Mouse (Mus musculus) forebrain, embryonic 14.5 days (tissue): ENCODE data around the gene Amotl2. TPM values are rescaled to one million over a fixed set of nuclear protein-coding genes. Genes with fewer than 3 reads are reported as not detected.

Experiments
- ATAC-seq: fragments of 200-750 bp; cut with Nextera tagmentation; 2 replicates; pipeline ENCODE4 v1.8.0; 2017; ENCODE audit warnings: mild to moderate bottlenecking, moderate library complexity
- DNase-seq: peaks from one replicate; pipeline ENCODE4 v3.0.0-alpha.2; 2015; ENCODE audit warnings: low spot score
- H3K27ac ChIP-seq: fragments of 300-500 bp; sonication (generic); 2 replicates; pipeline ENCODE4 v1.5.1; 2014; ENCODE audit warnings: low read depth, mild to moderate bottlenecking, control low read depth, low read length, moderate library complexity
- H3K27me3 ChIP-seq: fragments of 300-500 bp; sonication (generic); replicated peaks from 2 replicates; pipeline ENCODE4 v1.6.1; 2014; ENCODE audit warnings: low read length, control low read depth, mixed read lengths; ENCODE audit not compliant: control insufficient read depth, insufficient read depth
- H3K36me3 ChIP-seq: fragments of 300-500 bp; sonication (generic); 2 replicates; pipeline ENCODE4 v1.6.1; 2014; ENCODE audit warnings: low read length, control low read depth; ENCODE audit not compliant: control insufficient read depth, insufficient read depth
- H3K4me1 ChIP-seq: fragments of 300-500 bp; sonication (generic); 2 replicates; pipeline ENCODE4 v1.6.1; 2014; ENCODE audit warnings: antibody characterized with exemption, low read length, control low read depth; ENCODE audit not compliant: control insufficient read depth, insufficient read depth
- H3K4me2 ChIP-seq: fragments of 300-500 bp; sonication (generic); 2 replicates; pipeline ENCODE4 v1.6.1; 2014; ENCODE audit warnings: mild to moderate bottlenecking, control low read depth, low read length
- H3K4me3 ChIP-seq: fragments of 300-500 bp; sonication (generic); 2 replicates; pipeline ENCODE4 v1.5.1; 2014; ENCODE audit warnings: low read depth, low read length, control low read depth
- H3K9ac ChIP-seq: fragments of 300-500 bp; sonication (generic); 2 replicates; pipeline ENCODE4 v1.6.1; 2014; ENCODE audit warnings: mild to moderate bottlenecking, low read length, control low read depth, moderate library complexity
- H3K9me3 ChIP-seq: fragments of 300-500 bp; sonication (generic); replicated peaks from 2 replicates; pipeline ENCODE4 v1.6.1; 2016; ENCODE audit warnings: low read length, control low read depth, mixed read lengths; ENCODE audit not compliant: control insufficient read depth
- WGBS: fragments of 180-500 bp; shearing (Covaris S2); extraction: QIAGEN DNeasy Blood & Tissue Kit; methylation state at CpG from one replicate; pipeline ENCODE4 v1.1.7; 2014; 5-methylcytosine and 5-hydroxymethylcytosine counted together
- polyA plus RNA-seq: library from polyadenylated mRNA; unstranded; fragments of >200 nt; fragmentation: Nextera tagmentation; extraction: Ambion mirVana; gene quantifications from 2 replicates; pipeline ENCODE4 v1.2.1, GENCODE M21; 2014

The Amotl2 gene
- polyA plus RNA-seq, 1 experiment from 2014 or later, result 30.4 TPM

DNA sequence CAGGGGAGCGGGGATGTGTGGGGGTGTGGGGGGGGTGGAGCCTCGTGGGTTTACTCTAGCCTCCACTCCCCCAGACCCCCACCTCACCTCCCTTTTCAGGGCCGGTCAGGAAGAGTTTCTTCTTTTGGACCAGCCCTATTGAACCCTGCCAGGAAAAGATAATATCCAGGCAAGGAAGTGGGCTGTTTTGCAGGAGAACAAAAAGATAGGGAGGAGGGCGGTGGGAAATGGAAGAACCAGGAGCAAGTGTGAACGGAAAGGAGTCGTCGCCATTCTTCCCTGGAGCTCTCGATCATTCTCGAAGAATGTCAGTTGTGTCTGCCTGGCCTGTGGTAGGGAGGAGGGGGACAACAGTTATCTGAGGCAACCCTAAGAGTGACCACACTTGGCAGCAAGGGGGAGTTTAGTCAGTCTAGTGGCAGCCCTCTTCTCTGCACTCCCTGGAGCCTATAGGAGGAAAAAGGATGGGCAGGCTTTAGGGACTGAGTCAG is 5.6 kb downstream of the Amotl2 start:
- WGBS, result 24% methylated on average over 9 of the region's 9 CpGs
- Histone ChIP-seq H3K9me3 (no peaks in the 10 kb centered on the region), H3K4me1 (peaks cover 64% of the 10 kb centered on the region), H3K4me2 (peak overlapping the region; percentile 94), H3K9ac (peak overlapping the region; percentile 97), H3K4me3 (peak overlapping the region; percentile 86), H3K27me3 (no peaks in the 10 kb centered on the region), H3K36me3 (peaks cover 72% of the 10 kb centered on the region), H3K27ac (peak overlapping the region; percentile 78; the same call in 1 of the 2 replicates)
- no peak for DNase-seq
- no peak for ATAC-seq

DNA sequence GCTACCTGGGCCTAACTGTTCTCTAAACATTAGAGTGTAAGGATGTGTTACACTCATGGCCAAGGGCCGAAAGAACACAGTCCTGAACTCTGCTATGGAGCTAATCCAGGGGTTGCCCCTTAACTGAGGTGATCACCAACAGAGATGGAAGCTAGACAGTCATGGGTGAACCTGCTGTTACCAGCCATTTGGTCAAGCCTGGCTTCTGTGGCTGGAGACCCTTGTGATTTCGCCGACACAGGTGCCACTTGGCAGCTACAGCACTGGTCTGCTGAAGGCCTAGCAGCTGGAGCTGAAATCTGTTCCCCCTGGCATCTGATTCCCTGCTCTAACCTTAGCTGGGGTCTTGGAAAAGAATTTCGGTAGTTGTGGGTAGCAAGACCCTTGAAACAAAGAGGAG is 6.3 kb downstream of the Amotl2 start:
- Histone ChIP-seq H3K36me3 (peaks cover 79% of the 10 kb centered on the region), H3K4me1 (peaks cover 64% of the 10 kb centered on the region), H3K9me3 (no peaks in the 10 kb centered on the region), H3K27me3 (no peaks in the 10 kb centered on the region), H3K4me2 (peak overlapping the region; percentile 94), H3K4me3 (peak overlapping the region; percentile 86), H3K27ac (0 out of 2 replicates have a peak overlapping the region, but pooled peaks have one; percentile 78), H3K9ac (peak overlapping the region; percentile 97)
- 81% methylated on average over 4 of the region's 4 CpGs for WGBS
- DNase-seq (no peak), ATAC-seq (no peak)

DNA sequence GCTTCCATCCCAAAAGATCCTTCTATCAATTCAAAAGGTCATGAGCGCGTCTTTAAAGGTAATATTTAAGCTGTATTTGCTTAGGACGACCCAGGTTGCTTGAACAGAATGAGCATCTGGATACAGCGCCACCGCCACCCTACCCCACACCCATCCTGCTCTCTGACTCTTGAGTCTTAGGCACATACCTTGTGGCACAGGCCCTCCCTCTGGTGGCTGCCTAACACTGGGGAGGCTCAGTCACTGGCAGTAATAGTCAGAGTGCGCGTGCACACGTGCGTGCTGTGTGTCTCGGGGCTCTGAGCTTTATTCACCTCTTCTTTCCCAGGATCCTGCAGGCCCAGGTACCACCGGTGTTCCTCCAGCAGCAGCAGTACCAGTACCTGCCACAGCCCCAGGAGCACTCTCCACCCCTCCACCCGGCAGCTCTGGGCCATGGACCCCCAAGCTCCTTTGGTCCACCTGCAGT is 6.8 kb downstream of the Amotl2 start:
- 61% methylated on average over 12 of the region's 12 CpGs for WGBS
- peak overlapping the region; percentile 78 for H3K27ac ChIP-seq
- no peak for DNase-seq

DNA sequence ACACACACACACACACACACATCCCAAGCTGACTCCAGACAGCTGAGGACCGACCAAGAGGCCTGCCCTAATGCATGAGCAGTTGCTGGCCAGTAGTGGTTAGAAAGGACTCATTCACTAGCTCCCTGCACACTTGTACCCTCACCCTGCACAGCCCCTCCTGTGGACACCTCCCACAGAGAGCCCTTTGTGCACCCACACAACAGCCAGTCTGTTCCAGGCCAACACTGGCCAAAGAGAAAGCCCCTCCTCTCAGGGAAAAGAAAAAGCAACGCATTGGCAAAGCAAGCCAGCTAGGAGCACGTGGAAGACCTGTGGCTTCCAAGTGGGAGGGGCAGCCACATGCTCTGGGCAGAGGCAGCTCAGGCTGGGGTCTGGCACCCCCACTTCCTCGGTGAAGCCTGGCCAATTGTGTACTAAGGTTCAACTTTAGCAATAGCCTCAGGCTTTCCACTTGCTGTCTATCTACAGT is 7.6 kb downstream of the Amotl2 start:
- peak overlapping the region; percentile 78; the same call in 1 of the 2 replicates for H3K27ac ChIP-seq
- DNase-seq, result peak; percentile 90
- no peak overlapping the region for H3K9ac ChIP-seq
- H3K36me3 ChIP-seq, result peaks cover 91% of the 10 kb centered on the region
- 2% methylated on average over 4 of the region's 4 CpGs for WGBS
- no peaks in the 10 kb centered on the region for H3K9me3 ChIP-seq
- H3K4me3 ChIP-seq, result no peak overlapping the region
- H3K27me3 ChIP-seq, result no peaks in the 10 kb centered on the region
- H3K4me1 ChIP-seq, result peaks cover 64% of the 10 kb centered on the region
- ATAC-seq, result peak; percentile 89
- H3K4me2 ChIP-seq, result peak overlapping the region; percentile 94; the same call in 1 of the 2 replicates

More for the DNA sequence above, 6.8 kb downstream of the Amotl2 start:
- Histone ChIP-seq H3K9ac (peak overlapping the region; percentile 97; the same call in 1 of the 2 replicates), H3K4me1 (peaks cover 64% of the 10 kb centered on the region), H3K4me2 (peak overlapping the region; percentile 94), H3K27me3 (no peaks in the 10 kb centered on the region), H3K9me3 (no peaks in the 10 kb centered on the region), H3K4me3 (no peak overlapping the region), H3K36me3 (peaks cover 84% of the 10 kb centered on the region)
- ATAC-seq, result 0 out of 2 replicates have a peak, but pooled peaks have one; percentile 0

DNA sequence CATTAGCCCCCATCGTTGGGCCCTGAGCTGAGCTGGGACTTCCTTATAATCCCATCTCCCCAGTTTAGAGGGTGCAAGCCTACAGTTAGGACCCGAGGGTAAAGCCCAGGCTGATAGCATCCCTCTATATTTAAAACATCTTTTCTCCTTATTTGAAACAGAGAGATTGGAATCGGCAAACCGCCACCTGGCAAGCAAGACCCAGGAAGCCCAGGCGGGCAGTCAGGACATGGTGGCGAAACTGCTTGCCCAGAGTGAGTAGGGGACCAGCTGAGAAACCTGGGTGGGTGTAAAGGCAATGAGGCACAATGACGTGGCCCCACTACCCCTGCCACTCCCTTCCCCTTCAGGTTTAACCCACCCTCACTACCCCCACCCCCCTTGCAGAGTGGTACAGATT is 8.5 kb downstream of the Amotl2 start:
- H3K36me3 ChIP-seq, result peaks cover 100% of the 10 kb centered on the region
- no peak overlapping the region for H3K4me3 ChIP-seq
- no peak for ATAC-seq
- peaks cover 62% of the 10 kb centered on the region for H3K4me1 ChIP-seq
- H3K9me3 ChIP-seq, result no peaks in the 10 kb centered on the region
- 74% methylated on average over 7 of the region's 7 CpGs for WGBS
- H3K4me2 ChIP-seq, result no peak overlapping the region
- no peaks in the 10 kb centered on the region for H3K27me3 ChIP-seq
- no peak overlapping the region for H3K9ac ChIP-seq
- no peak for DNase-seq
- H3K27ac ChIP-seq, result 0 out of 2 replicates have a peak overlapping the region, but pooled peaks have one; percentile 59

- Histone ChIP-seq H3K27me3 (no peaks in the 10 kb centered on the region), H3K4me3 (no peak overlapping the region), H3K4me2 (peak overlapping the region; percentile 28; the same call in 1 of the 2 replicates), H3K4me1 (peaks cover 51% of the 10 kb centered on the region), H3K9ac (peak overlapping the region; percentile 47), H3K36me3 (peaks cover 100% of the 10 kb centered on the region), H3K9me3 (no peaks in the 10 kb centered on the region), H3K27ac (peak overlapping the region; percentile 59)
- 1% methylated on average over 21 of the region's 22 CpGs for WGBS
- peak; percentile 30 for ATAC-seq
- peak; percentile 79 for DNase-seq
Measured at GRCm38 (mm10) chr9:102725958-102726654, 9.6 kb downstream of the Amotl2 start.

- H3K9ac ChIP-seq, result peak overlapping the region; percentile 47
- H3K4me2 ChIP-seq, result no peak overlapping the region
- H3K4me3 ChIP-seq, result no peak overlapping the region
- no peaks in the 10 kb centered on the region for H3K9me3 ChIP-seq
- H3K27ac ChIP-seq, result peak overlapping the region; percentile 59; the same call in 1 of the 2 replicates
- ATAC-seq, result no peak
- H3K36me3 ChIP-seq, result peaks cover 100% of the 10 kb centered on the region
- WGBS, result 52% methylated on average over 3 of the region's 3 CpGs
- DNase-seq, result no peak
- no peaks in the 10 kb centered on the region for H3K27me3 ChIP-seq
- H3K4me1 ChIP-seq, result peaks cover 44% of the 10 kb centered on the region
Measured at GRCm38 (mm10) chr9:102726811-102727210, 10.3 kb downstream of the Amotl2 start.

DNA sequence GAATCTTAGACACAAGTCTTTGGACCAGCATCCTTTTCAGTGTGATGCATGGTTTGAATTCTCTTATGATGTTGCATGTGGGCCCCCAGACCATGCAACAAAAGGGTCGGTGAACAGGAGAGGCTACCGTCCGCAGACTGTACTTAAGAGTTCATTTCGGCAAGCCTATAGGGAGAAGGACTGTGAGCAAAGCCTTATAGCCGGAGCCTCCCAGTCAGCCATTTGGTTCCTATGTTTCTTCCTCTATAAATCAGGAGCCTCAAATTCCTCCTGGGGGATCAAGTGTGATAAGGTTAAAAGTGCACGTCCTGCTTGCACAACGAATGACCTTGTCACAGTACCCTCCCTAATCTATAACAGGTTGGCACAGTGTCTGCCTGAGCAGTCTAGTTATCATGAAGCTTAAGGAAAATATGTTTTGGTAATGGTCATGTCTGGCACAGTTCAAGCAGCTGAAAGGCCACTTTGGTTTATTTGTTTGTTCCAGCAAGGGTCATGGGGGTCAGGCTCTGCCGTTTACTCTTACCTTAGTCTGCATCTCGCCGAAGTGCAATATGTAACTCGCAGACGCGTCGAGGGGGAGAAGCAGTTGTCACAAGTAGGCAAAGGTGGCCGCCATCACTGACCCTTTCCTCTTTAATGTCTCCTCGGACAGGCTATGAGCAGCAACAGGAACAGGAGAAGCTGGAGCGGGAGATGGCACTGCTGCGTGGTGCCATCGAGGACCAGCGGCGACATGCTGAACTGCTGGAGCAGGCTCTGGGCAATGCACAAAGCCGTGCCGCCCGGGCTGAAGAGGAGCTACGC is 11.4 kb downstream of the Amotl2 start:
- H3K4me2 ChIP-seq, result no peak overlapping the region
- WGBS, result 95% methylated on average over 25 of the region's 25 CpGs
- DNase-seq (no peak), ATAC-seq (no peak)
- H3K9ac ChIP-seq, result no peak overlapping the region
- H3K9me3 ChIP-seq, result no peaks in the 10 kb centered on the region
- no peak overlapping the region for H3K27ac ChIP-seq
- peaks cover 33% of the 10 kb centered on the region for H3K4me1 ChIP-seq
- no peak overlapping the region for H3K4me3 ChIP-seq
- peaks cover 100% of the 10 kb centered on the region for H3K36me3 ChIP-seq
- no peaks in the 10 kb centered on the region for H3K27me3 ChIP-seq
